Mouse (Mus musculus) gastrocnemius, postnatal 4 days (tissue): ENCODE results near the gene Arhgef33. TPM values are rescaled to one million over a fixed set of nuclear protein-coding genes. Genes with fewer than 3 reads are reported as not detected.
"Not testable (repeated sequence)": the region's sequence is repeated elsewhere in the genome, so short reads cannot be mapped to it uniquely, and the experiment has no call there.

Experiments used
- DNase-seq, 2 experiments: peaks; one replicate each; pipeline ENCODE4 v3.0.0; 2021 to 2022; ENCODE audit warnings: low spot score in 2 of 2, mixed read lengths in 2 of 2
- total RNA-seq, 2 experiments: library from RNA; stranded (reverse); gene quantifications; 2 replicates each; pipeline ENCODE4 v1.2.3; 2021

The Arhgef33 gene
- total RNA-seq, 2 experiments from 2014 or later: 1.4 to 2.3 TPM

DNA sequence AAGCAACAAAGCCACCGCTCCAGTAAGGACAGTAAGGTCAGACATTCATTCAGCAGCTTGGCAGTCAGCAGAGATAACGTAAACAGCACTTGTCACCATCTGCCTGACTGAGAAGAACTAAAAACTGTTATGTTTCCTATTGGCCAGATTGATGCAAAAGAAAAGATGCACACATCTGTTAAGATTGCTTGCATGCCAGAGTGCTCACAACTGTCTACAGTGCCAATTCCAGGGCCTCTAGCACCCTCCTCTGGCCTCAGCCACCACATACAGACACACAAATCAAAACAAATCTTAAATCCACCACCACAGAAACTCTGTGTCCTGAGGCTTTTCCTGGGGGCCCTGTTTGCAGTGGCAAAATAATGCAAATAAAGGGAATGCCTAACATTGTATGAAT is 25.2 kb downstream of the Arhgef33 start:
- no peak for DNase-seq

DNA sequence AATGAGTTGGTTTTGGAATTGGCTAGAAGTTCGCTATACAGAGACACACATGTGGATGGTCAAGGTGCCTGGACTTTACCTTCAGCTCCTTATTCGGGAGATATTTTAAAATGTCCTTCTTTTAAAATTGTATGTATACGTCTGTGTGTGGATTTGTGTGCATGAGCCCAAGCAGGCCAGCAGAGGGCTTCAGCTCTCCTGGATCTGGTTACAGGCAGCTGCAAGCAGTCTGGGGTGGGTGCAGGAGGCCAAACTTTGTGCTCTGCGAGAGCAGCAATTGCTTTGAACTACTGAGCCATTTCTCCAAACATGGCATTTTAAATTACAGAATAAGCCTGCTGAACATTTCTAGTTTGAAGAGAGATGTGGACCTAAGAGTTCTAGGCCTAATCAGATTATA is 38.1 kb downstream of the Arhgef33 start:
- DNase-seq: no peak

DNA sequence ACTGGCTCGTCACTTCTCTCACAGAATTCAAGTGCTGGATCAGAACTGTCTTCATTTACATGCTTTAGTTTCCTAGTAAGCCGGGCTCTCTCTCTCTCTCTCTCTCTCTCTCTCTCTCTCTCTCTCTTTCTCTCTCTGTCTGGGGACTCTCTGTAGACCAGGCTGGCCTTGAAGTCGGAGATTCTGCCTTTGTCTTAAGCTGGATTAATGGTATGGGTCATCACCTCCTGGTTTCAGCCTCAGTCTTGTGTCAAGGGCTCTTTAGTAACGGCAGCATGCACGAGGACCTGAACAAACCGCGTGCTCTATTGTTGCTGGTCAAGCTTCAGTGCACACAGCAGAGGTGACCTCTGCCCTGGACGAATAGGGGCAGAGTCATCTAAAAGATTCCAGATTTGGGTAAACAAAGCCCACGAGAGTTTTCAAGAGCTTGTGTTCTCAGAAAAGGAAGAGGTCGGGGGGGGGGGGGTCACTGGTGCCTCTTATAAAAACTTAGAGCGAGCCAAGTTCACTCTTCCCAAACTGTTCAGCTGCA is 39.5 kb downstream of the Arhgef33 start:
- no peak for DNase-seq

- DNase-seq: no peak
Measured at GRCm38 (mm10) chr17:80347234-80347633, 40.0 kb downstream of the Arhgef33 start.

DNA sequence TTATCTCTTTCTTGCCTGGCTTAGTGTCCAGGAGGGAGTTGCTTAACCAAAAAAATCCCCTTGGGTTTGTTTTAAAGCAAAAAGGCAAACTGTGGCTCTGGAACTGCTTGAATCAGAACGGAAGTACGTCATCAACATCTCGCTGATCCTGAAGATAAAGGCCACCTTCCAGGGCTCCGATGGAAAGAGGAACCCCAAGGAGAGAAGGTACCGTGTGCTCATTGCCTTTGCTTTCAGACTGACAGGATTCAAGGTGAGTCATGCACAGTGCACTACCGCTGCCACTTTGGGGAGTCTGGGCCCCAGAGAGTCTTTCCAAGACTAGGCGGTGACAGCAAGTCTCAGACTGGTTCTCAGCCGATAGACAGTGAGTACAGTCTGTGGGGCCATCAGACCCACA is 53.0 kb downstream of the Arhgef33 start:
- no peak for DNase-seq

GRCm38 (mm10) chr17:80367276-80367675 is 60.1 kb downstream of the Arhgef33 start:
- no peak for DNase-seq

DNA sequence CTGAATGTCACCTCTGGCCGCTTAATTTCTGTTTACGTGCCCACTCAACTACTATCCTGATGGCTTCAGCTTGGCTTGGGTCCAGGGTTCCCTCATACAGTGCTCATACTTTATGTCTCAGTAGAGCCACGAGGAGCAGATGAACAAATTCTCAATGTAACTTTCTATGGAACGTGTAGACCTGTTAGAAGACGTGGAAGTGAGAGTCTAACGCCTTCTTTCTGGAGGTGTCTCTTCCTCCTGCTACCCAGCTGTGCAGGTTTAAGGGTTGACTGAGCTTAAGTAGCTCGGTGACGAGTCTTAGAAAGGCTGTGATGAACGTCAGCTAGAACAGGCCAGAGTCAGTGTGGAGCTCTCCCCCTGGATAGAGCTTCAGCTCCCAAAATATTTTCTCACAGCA is 61.4 kb downstream of the Arhgef33 start:
- no peak for DNase-seq

- peak; percentile 70 to 89 for DNase-seq
Measured at GRCm38 (mm10) chr17:80372989-80373725, 66.0 kb downstream of the Arhgef33 start, which contains the start of gene Gm10190. Gene Gm10190 (minus strand): TSS chr17:80373541.

DNA sequence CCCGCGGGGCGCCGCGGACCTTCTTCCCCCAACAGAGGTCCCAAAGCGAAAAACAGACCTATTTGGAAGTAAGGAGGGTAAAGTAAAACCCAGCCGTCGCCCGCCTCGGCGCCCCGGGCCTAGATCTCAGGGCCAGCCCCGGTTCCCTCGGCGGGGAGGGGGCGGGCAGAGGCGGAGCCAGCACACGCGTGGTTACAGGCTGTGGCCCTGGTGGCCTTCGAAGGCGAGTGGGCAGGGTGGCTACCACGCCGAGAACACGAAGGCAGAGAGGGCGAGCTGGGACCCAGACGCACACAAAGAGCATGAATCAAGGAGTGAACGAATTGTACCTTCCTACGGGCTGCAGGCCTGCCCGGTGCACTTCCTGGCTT is 66.5 kb downstream of the Arhgef33 start:
- peak in 1 of 2 experiments; percentile 32 for DNase-seq

GRCm38 (mm10) chr17:80378386-80378785 is 71.2 kb downstream of the Arhgef33 start:
- not testable (repeated sequence) for DNase-seq

- DNase-seq: no peak
Measured at GRCm38 (mm10) chr17:80385671-80386070, 78.5 kb downstream of the Arhgef33 start.

- no peak for DNase-seq
Measured at GRCm38 (mm10) chr17:80390024-80390423, 82.8 kb downstream of the Arhgef33 start.

DNA sequence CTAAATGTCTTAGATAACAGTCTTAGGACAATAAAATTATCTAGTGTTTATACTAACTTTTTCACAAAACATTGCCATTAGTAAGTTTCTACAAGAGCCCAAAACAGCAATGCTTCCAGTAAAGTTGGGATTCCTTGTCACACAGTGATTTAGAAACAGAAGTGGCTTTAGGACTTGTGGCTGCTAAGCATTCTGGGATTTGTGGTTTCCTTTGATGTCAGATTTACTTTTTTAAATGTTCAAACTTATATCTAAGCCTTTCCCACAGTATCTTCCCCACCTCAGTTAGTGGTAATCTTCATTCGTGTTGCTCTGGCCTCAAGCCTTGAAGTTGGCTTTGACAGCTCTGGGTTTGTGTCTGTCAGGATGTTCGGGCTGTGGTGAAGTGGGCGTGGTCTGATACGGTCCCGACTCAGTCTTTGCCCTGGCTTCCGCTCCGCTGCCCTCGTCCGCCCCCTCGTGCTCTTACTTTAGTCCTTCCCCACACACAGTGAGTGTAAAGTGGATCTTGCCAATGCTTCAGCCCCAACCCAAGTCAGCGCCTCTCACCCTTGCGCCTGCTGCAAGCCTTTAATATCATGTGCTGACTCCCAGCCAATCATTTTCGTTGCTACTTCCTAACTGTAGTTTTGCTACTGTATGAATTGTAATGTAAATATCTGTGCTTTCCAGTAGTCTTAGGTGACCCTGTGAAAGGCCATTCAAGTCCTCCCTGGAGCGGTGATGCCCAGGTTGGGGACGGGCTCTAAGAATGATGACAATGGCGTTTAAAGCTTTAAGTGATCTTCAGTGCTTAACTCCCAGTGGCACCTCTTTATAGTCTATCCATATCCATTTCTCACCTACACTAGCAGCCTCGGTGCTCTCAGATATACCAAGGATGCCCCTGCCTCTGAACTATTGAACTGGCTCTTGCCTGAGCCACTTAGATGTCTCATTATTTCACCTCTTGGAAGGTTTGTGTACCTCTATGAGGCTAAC is 84.5 kb downstream of the Arhgef33 start:
- peak in 1 of 2 experiments; percentile 46 for DNase-seq

DNA sequence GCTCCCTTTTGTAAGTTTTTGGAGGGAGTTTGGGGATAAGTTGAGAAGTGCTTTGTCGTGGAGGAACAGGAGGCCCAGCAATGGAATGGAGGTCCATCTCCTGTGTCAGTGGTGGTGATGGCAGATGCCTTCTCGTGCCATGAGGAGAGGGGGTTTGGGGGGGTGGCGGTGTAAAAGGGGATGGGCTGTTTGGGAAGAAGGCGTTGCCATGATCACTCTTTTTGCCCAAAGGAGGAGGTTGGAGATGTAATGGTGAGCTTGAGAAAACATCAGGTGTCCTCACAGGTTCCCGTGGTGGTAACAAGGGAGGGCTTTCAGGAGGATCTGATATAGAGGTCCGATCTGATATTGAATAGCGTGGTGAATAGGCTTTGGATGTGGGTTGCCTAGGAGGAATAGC is 91.0 kb downstream of the Arhgef33 start:
- no peak for DNase-seq

GRCm38 (mm10) chr17:80411182-80411581 is 104.0 kb downstream of the Arhgef33 start:
- no peak for DNase-seq

DNA sequence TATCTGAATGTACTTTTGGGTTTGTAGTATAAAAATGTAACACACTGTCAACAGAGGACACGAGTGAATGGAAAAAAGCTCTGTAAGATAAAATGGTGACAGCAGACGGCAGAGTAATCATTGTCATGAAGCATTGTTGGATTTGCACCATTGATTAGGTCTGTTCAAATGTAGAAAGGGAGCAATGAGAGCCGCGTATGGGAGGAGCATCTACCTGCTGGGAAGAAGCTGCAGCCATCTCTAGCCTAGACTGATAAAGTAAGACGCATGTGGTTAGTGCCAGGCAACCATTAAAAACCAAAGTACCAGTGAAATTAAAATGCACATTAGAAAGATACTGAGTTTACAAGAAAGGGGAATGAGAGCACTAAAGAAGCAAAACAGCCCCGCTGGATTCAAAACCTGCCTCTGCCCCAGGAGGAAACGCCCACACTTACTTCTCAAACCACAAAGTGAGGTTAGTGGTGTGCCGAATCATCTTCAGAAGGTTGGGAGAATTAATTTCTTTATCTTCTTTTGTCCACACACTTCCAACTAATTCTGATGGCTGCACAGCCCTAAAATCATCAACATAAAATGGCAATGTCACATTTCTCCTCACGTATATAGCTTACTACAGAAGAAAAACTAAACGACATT is 111.5 kb downstream of the Arhgef33 start:
- DNase-seq: no peak

- DNase-seq: no peak
Measured at GRCm38 (mm10) chr17:80420998-80421397, 113.8 kb downstream of the Arhgef33 start.

GRCm38 (mm10) chr17:80426171-80426570 is 119.0 kb downstream of the Arhgef33 start:
- no peak for DNase-seq

DNA sequence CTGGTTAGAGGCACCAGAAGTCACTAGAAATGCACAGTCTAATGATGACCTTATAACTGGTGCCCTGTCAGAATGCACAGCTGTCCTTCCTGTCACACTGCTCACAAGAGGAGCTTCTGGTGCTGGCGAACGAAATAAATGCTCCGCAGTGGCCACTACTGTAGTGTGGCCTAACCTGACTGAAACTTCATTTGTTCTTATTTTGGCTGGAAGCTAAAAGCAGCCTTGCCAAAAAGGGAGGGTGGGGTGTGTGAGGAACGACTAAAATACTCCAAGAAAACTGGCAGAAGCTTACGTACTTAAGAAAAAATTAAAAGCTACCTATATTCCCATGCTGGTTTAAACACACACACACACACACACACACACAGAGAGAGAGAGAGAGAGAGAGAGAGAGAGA is 119.7 kb downstream of the Arhgef33 start:
- no peak for DNase-seq

GRCm38 (mm10) chr17:80427966-80428365 is 120.8 kb downstream of the Arhgef33 start:
- no peak for DNase-seq

GRCm38 (mm10) chr17:80431997-80432396 is 124.8 kb downstream of the Arhgef33 start:
- DNase-seq: no peak
